Mouse (Mus musculus): ENCODE data around the gene Gm20388.

- no peak for TF ChIP-seq EP300 (IDR thresholded peaks at IDR 0.05; ENCODE audit: insufficient read depth, low read depth, low read length)
- TF ChIP-seq POLR2A (IDR thresholded peaks at IDR 0.05; ENCODE audit: insufficient read depth, low read length), result no peak
- TF ChIP-seq CTCF (IDR thresholded peaks at IDR 0.05; ENCODE audit: low read depth, low read length), result no peak
These were observed 7.5 kb downstream of the Gm20388 start for GRCm38 (mm10) chr8:119918155-119918567.

All from ES-Bruce4 (cell line).